Mouse (Mus musculus) myocyte (in vitro differentiated cells): ENCODE measurements around the gene B3gnt3.
"Not testable (repeated sequence)": the region's sequence is repeated elsewhere in the genome, so short reads cannot be mapped to it uniquely, and the experiment has no call there.

Source experiments
- MYOD1 ChIP-seq, 3 experiments: IDR thresholded peaks; one replicate each; pipeline ENCODE4 v1.6.1; 2011; ENCODE audit warnings: control low read depth in 2 of 3, low read depth in 2 of 3, mild to moderate bottlenecking in 2 of 3, moderate library complexity in 1 of 3; ENCODE audit not compliant: insufficient read length in 2 of 3, control insufficient read depth in 1 of 3
- MYOG ChIP-seq, 3 experiments: IDR thresholded peaks; one replicate each; pipeline ENCODE4 v1.6.1; 2011; ENCODE audit warnings: control low read depth in 2 of 3, low read depth in 2 of 3, mild to moderate bottlenecking in 2 of 3; ENCODE audit not compliant: insufficient read length in 2 of 3, control insufficient read depth in 1 of 3, insufficient read depth in 1 of 3
- POLR2A ChIP-seq: IDR thresholded peaks from one replicate; pipeline ENCODE4 v1.6.1; 2011; ENCODE audit warnings: low read depth, mild to moderate bottlenecking, control low read depth, moderate library complexity; ENCODE audit not compliant: insufficient read length
- POLR2AphosphoS2 ChIP-seq: IDR thresholded peaks from one replicate; pipeline ENCODE4 v1.6.1; 2011; ENCODE audit warnings: low read depth, control low read depth; ENCODE audit not compliant: insufficient read length
- REST ChIP-seq: IDR thresholded peaks from one replicate; pipeline ENCODE4 v1.6.1; 2011; ENCODE audit warnings: mild to moderate bottlenecking, control low read depth, moderate library complexity; ENCODE audit not compliant: insufficient read depth, insufficient read length
- TCF12 ChIP-seq: IDR thresholded peaks from one replicate; pipeline ENCODE4 v1.6.1; 2011; ENCODE audit warnings: mild to moderate bottlenecking, control low read depth; ENCODE audit not compliant: poor library complexity, insufficient read depth, severe bottlenecking
- USF1 ChIP-seq: IDR thresholded peaks from one replicate; pipeline ENCODE4 v1.6.1; 2011; ENCODE audit warnings: low read depth, mild to moderate bottlenecking, control low read depth, moderate library complexity

- not testable (repeated sequence) for TF ChIP-seq MYOG (IDR thresholded peaks at IDR 0.05; ENCODE audit: control insufficient read depth in 1 of 3, insufficient read depth in 1 of 3, insufficient read length in 2 of 3, low read depth in 2 of 3); MYOD1 (IDR thresholded peaks at IDR 0.05; ENCODE audit: control insufficient read depth in 1 of 3, insufficient read length in 2 of 3, low read depth in 2 of 3); POLR2A; POLR2AphosphoS2; USF1; TCF12; REST
Observed at GRCm38 (mm10) chr8:71695456-71695855, 6.1 kb downstream of the B3gnt3 start.
